Mouse (Mus musculus) heart, postnatal 10 days (tissue): Measurements from ENCODE around the gene Adat2. TPM values are rescaled to one million over a fixed set of nuclear protein-coding genes. Genes with fewer than 3 reads are reported as not detected.

Experiments used
- DNase-seq, 2 experiments: peaks; one replicate each; pipeline ENCODE4 v3.0.0; 2021
- intact Hi-C: fragments of 180-260 bp; cut with DNase I; formaldehyde crosslinking; loops from one replicate; pipeline ENCODE4 v1.15.1; 2025
- total RNA-seq, 2 experiments: library from RNA; stranded (reverse); gene quantifications; 2 replicates each; pipeline ENCODE4 v1.2.3; 2021

Gene Adat2
- 1 to 10 TPM; 4.2 to 4.4 TPM for total RNA-seq

- intact Hi-C loops: loop anchor here (2.0 to 5.0 kb wide), 2 partner anchors 466 to 536 kb away; no protein-coding TSS in a partner anchor
Observed at GRCm38 (mm10) chr10:13552646-13553497, at the start of gene Adat2, which contains the start of gene Pex3. Adat2 (plus strand) TSS chr10:13552894. Pex3 (minus strand) TSS chr10:13553142.

GRCm38 (mm10) chr10:13521857-13522256 is 30.8 kb upstream of the Adat2 start:
- intact Hi-C loops: no loop called here
- no peak for DNase-seq

More at GRCm38 (mm10) chr10:13552646-13553497, at the start of gene Adat2, which contains the start of gene Pex3:
- DNase-seq: peak; percentile 93 to 94

- DNase-seq: no peak
- intact Hi-C loops: no loop called here
Observed at GRCm38 (mm10) chr10:13528155-13528554, 24.5 kb upstream of the Adat2 start.

GRCm38 (mm10) chr10:13534751-13535150 is 17.9 kb upstream of the Adat2 start:
- DNase-seq: peak; percentile 66 to 68
- intact Hi-C loops: no loop called here

- intact Hi-C loops: no loop called here
- no peak for DNase-seq
Observed at GRCm38 (mm10) chr10:13536706-13537105, 16.0 kb upstream of the Adat2 start.

GRCm38 (mm10) chr10:13539769-13540333 is 12.8 kb upstream of the Adat2 start:
- DNase-seq: no peak
- intact Hi-C loops: no loop called here

- no peak for DNase-seq
- intact Hi-C loops: no loop called here
Observed at GRCm38 (mm10) chr10:13541721-13542120, 11.0 kb upstream of the Adat2 start.

GRCm38 (mm10) chr10:13553498-13553985 is 848 bp downstream of the Adat2 start:
- DNase-seq: no peak
- intact Hi-C loops: loop anchor here (2.0 to 5.0 kb wide), 2 partner anchors 467 to 536 kb away; no protein-coding TSS in a partner anchor

GRCm38 (mm10) chr10:13554316-13554715 is 1.6 kb downstream of the Adat2 start:
- DNase-seq: no peak
- intact Hi-C loops: loop anchor here (5.0 kb wide), 1 partner anchor 537 kb away; no protein-coding TSS in a partner anchor

- no peak for DNase-seq
- intact Hi-C loops: loop anchor here (5.0 kb wide), 2 partner anchors 307 to 402 kb away; partner anchors contain the start of gene Aig1
Observed at GRCm38 (mm10) chr10:13560014-13560674, 7.5 kb downstream of the Adat2 start.

- intact Hi-C loops: loop anchor here (1.0 to 5.0 kb wide), 5 partner anchors 303 to 826 kb away; partner anchors contain the start of gene Aig1
- peak; percentile 67 to 77 for DNase-seq
Observed at GRCm38 (mm10) chr10:13564364-13565079, 11.8 kb downstream of the Adat2 start.

GRCm38 (mm10) chr10:13565080-13565448 is 12.4 kb downstream of the Adat2 start:
- no peak for DNase-seq
- intact Hi-C loops: loop anchor here (2.0 kb wide), 2 partner anchors 756 to 826 kb away; no protein-coding TSS in a partner anchor

GRCm38 (mm10) chr10:13566393-13566792 is 13.7 kb downstream of the Adat2 start:
- intact Hi-C loops: no loop called here
- no peak for DNase-seq

- DNase-seq: no peak
- intact Hi-C loops: no loop called here
Observed at GRCm38 (mm10) chr10:13569818-13570217, 17.1 kb downstream of the Adat2 start.

GRCm38 (mm10) chr10:13570697-13571538 is 18.2 kb downstream of the Adat2 start:
- DNase-seq: no peak
- intact Hi-C loops: no loop called here

GRCm38 (mm10) chr10:13572003-13572402 is 19.3 kb downstream of the Adat2 start:
- no peak for DNase-seq
- intact Hi-C loops: no loop called here

GRCm38 (mm10) chr10:13572410-13572809 is 19.7 kb downstream of the Adat2 start:
- DNase-seq: no peak
- intact Hi-C loops: no loop called here

- no peak for DNase-seq
- intact Hi-C loops: no loop called here
Observed at GRCm38 (mm10) chr10:13577123-13577522, 24.4 kb downstream of the Adat2 start.

- no peak for DNase-seq
- intact Hi-C loops: no loop called here
Observed at GRCm38 (mm10) chr10:13587914-13588313, 35.2 kb downstream of the Adat2 start.
